Mouse (Mus musculus): Measurements from ENCODE around the gene Zfp444.

Zfp444 gene

DNA sequence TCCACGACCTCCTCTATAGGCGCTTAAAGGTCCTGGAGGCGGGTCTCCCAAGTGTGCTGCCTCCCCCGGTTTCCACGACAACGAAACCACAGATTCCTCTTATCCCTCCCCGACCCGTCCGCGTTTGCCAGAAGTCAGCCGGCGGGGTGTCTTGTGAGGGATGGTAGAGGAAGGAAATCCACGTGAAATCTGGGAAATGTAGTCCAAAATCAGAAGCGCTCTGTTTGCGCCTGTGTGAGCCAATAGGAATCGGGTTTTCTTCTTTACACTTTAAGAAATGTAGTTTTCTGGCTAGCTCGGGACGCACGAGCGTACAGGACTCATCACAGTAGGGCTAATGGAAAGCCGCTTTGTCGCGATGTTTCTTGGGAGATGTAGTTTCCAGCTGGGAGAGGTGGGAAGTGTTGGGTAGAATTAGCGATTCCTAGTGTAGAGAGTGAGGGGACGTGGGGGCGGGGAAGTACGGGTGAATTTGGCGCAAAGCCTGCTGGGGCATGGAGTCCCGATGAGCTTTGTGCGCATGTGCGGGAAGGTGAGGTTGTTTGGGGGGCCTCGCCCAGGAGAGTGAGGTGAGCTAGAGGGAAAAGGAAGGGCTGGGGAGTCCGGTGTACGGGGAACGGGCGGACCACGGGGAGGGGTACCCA lies at the start of gene Zfp444:
Zfp444 (plus strand) TSS at position 221 of the 644 bp plus-strand sequence.
- DNase-seq (ENCODE audit: low read depth in 2 of 2, low spot score in 2 of 2): peak; percentile 94 to 95

DNA sequence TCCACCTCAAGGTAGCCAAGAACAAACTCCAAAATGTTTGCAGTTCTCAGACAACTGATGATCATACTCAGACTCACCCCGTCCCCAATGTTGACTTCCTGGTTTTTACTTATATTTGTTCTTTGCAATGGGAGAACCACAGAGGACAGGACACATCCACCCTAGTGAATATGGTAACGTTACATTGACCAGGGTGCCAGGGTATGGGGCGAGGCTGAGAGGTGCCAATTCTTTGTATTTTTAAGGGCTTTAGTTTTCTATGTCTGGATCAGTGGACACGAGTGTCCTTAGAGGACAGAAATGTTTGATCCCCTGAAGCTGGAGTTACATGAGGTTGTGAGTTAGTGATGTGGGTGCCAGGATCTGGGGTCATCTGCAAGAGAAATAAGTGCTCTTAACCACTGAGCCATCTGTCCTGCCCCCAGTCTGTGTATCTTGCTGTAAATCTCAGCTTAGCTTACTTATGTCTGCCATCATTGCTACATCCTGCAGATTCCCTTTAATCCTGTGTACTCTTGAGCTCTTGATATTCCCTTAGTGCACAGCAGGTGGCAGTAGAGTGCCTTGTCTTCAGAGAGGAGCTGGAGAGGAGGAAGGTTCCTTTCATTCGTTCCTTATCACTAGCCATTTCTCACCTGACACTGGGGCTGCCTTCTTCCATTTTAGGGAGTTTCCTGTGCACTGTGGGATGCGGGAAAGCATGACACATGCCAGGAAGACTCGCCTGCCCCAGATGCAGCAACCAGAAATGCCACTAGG lies 45.2 kb upstream of the Zfp444 start:
- peak; percentile 69 to 79 for DNase-seq (ENCODE audit: low read depth in 2 of 2, low spot score in 2 of 2)

GRCm38 (mm10) chr7:6130346-6130745 lies 41.7 kb upstream of the Zfp444 start:
- no peak for DNase-seq (ENCODE audit: low read depth in 2 of 2, low spot score in 2 of 2)

GRCm38 (mm10) chr7:6132646-6133045 lies 39.4 kb upstream of the Zfp444 start:
- DNase-seq (ENCODE audit: low read depth in 2 of 2, low spot score in 2 of 2): no peak

DNA sequence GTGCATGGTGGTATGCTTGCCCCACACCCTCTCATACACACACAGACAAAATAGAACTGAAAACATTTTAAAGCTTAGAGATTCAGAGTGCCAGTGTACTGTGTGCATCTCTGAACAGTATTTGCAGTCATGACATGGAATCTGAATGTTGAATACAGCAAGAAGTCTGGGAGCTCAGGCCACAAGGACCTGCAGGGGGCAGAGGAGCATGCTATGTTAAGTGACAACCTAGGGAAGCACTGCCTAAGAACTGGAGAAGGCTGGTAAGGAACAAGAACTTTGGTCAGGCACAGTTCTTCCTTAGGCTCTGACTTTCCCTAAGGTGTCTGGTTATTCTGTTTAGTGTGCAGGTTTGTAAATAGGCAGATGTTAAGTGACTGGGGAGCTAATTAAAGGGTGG lies 35.5 kb upstream of the Zfp444 start:
- no peak for DNase-seq (ENCODE audit: low read depth in 2 of 2, low spot score in 2 of 2)

DNA sequence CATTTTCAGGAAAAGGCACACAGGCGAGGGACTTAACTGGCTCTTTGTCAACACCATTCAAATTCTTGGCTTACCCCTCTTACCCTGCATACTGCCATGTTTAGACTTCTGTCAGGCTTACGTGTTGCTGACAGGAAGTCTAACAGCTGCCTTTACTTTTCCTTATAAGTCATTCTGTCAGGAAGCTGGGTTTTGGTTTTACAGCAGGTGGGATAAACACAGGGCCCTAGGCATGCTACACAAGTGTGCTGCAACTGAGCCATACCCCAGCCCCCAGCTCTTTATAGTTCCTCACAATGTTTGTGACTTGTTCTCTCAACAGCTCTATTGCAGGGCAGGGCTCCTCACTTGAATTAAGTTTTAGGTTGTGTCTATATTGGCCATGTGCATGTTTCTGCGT lies 32.7 kb upstream of the Zfp444 start:
- no peak for DNase-seq (ENCODE audit: low read depth in 2 of 2, low spot score in 2 of 2)

DNA sequence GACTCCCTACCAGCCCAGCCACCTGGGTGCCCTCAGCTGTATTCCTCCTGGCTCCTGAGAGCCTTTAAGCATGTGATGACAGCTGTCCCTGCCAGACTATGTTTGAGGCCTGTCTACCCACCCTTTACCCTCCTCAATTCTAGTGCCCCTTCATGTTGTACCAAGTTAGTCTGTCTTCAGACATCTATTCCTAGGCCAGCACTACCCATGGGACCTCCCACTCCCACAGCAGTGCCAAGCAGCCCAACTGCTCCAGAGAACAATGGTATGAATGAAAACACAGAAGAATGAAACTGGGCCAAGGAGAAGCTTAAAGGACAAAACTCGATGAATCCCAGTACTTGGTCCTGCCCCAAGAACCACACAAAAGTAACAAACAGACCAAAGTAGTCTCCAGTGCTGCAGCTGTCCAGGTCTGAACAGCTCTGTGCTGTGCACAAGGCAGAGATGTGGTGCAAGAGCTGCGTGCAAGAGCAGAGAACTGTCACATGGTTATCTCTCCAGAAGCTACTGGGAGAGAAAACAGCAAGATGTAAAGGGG lies 28.0 kb upstream of the Zfp444 start:
- no peak for DNase-seq (ENCODE audit: low read depth in 2 of 2, low spot score in 2 of 2)

- DNase-seq (ENCODE audit: low read depth in 2 of 2, low spot score in 2 of 2): no peak
These were observed 26.4 kb upstream of the Zfp444 start for GRCm38 (mm10) chr7:6145423-6146188.

- no peak for DNase-seq (ENCODE audit: low read depth in 2 of 2, low spot score in 2 of 2)
These were observed 25.6 kb upstream of the Zfp444 start for GRCm38 (mm10) chr7:6146194-6146981.

DNA sequence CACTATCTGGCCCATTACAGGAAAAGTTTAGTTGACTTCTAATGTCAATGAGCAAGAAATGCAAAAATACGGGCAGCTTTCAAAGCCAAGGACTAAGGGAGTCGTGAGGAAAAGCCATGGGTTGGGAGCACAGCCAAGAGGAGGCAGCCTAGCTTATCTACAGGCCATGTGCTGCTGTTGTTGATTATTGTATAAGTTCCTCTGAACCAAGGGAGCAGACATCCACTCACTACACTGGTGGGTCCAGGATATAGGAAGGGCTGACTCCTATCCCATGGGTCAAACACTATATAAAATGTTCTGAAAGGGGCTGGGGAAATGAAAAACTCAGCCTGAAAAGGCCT lies 25.1 kb upstream of the Zfp444 start:
- no peak for DNase-seq (ENCODE audit: low read depth in 2 of 2, low spot score in 2 of 2)

- DNase-seq (ENCODE audit: low read depth in 2 of 2, low spot score in 2 of 2): no peak
These were observed 24.3 kb upstream of the Zfp444 start for GRCm38 (mm10) chr7:6147688-6148087.

GRCm38 (mm10) chr7:6151266-6151665 lies 20.8 kb upstream of the Zfp444 start:
- DNase-seq (ENCODE audit: low read depth in 2 of 2, low spot score in 2 of 2): no peak

GRCm38 (mm10) chr7:6152036-6152435 lies 20.0 kb upstream of the Zfp444 start:
- DNase-seq (ENCODE audit: low read depth in 2 of 2, low spot score in 2 of 2): no peak

DNA sequence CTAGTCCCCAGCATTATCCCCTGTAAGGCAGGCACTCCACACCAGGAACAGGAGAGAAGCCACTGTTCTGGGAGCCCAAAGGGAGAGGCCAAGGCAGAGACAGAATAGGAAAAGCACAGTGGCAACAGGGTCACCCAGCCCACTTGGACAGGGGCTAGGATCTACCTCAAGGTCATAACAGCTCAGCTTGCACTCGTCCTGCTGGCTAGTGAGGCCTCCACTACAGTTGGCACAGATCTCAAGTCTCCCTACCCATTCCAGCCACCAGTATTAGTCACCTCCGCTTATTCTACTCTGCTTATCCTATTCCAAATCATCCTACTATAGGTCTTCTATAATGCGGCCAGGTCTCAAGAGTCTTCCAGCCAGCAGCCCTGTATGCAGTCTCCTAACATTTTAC lies 18.9 kb upstream of the Zfp444 start:
- DNase-seq (ENCODE audit: low read depth in 2 of 2, low spot score in 2 of 2): no peak

GRCm38 (mm10) chr7:6154164-6154563 lies 17.9 kb upstream of the Zfp444 start:
- no peak for DNase-seq (ENCODE audit: low read depth in 2 of 2, low spot score in 2 of 2)

DNA sequence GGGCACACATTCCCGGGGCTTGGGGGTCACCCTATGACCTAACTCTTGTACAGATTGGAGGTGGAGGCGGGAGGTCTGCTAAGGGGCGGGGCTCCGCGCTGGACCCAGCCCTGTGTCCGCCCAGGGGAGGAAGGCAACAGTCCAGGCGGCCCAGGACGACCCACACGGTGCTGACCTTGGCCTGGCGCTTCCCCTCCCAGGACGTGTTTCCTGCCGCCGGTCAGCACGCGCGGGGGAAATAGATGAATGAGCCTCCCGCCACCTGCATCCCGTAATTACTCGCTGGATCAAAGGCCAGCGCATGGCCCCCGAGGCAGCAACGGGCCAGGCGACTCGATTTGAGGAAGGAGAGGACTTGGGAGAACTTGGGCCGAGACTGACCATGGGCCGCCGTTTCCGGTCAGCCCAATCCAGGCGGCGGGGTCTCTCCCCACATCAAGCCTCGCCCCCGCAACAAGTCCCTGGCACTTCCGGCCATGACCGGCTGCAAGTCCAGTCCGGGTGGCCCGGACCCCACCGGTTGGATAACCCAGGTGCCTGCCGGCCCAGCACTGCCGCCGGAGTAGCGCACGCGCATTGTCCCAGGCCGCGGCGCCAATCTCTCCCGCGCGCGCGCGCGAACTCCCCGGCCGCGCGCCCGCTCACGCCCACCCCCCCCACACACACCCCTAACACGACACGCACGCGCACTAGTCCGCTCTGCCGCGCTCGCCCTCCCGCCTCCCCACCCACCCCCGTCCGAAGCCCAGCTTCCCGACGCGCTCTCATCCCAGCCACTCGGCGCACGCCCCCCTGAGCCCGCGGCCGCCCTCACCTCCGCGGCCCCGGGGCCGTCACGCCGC lies 16.8 kb upstream of the Zfp444 start:
- DNase-seq (ENCODE audit: low read depth in 2 of 2, low spot score in 2 of 2): peak; percentile 41 to 45

GRCm38 (mm10) chr7:6155901-6156411 lies 16.1 kb upstream of the Zfp444 start, which contains the start of gene Zfp787:
TSS of gene Zfp787 (minus strand) at chr7:6155997.
- DNase-seq (ENCODE audit: low read depth in 2 of 2, low spot score in 2 of 2): peak; percentile 80 to 81

GRCm38 (mm10) chr7:6156901-6157472 lies 15.0 kb upstream of the Zfp444 start:
- DNase-seq (ENCODE audit: low read depth in 2 of 2, low spot score in 2 of 2): no peak

DNA sequence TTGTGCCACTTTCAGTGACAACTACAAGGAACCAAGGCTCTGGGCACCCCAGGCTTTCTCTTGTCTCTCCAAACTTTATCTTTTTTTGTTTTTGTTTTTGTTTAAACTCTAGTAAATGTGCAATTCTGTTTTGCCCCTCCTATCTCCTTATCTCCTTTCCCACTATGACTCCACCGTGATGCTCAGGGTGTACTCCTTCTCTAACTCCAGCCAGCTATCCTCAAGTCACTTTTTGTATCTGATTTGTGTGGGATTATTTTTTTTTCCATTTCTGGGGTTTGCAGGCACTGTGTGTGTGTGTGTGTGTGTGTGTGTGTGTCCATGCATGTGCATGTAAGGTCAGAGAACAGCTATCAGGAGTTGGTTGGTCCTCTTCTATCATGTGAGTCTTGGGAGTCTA lies 14.5 kb upstream of the Zfp444 start:
- DNase-seq (ENCODE audit: low read depth in 2 of 2, low spot score in 2 of 2): no peak

DNA sequence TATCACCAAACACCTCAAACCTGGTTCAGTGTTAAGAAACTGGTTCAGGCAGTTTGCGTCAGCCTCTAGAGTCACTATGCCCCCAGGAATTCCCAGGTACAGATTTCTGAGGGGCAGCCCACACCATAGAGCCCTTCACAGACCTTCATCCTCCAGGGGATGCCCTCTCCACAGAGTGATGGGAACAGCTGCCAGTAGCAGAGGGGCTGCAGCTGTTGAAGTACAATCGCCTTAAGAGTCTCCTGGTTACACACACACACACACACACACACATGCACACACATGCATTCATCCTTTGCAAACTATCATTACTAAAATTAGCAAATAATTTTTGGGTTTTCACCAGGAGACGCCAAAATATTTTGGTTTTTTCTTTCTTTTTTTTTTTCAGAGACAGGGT lies 12.4 kb upstream of the Zfp444 start:
- DNase-seq (ENCODE audit: low read depth in 2 of 2, low spot score in 2 of 2): no peak
